Mouse (Mus musculus) midbrain, postnatal 0 days (tissue): ENCODE measurements around the gene Dhtkd1. TPM values are rescaled to one million over a fixed set of nuclear protein-coding genes. Genes with fewer than 3 reads are reported as not detected.
"Not testable (repeated sequence)": the region's sequence is repeated elsewhere in the genome, so short reads cannot be mapped to it uniquely, and the experiment has no call there.

Source experiments
- ATAC-seq: fragments of 200-750 bp; cut with Nextera tagmentation; 2 replicates; pipeline ENCODE4 v1.8.0; 2017; ENCODE audit warnings: moderate number of reproducible peaks, mild to moderate bottlenecking, moderate TSS enrichment, moderate library complexity; ENCODE audit not compliant: low FRiP score
- DNase-seq: peaks from one replicate; pipeline ENCODE4 v3.0.0-alpha.2; 2015; ENCODE audit warnings: low spot score
- H3K27ac ChIP-seq: fragments of 300-500 bp; sonication (generic); 2 replicates; pipeline ENCODE4 v1.5.1; 2014; ENCODE audit warnings: low read depth, mild to moderate bottlenecking, low read length, mixed read lengths
- H3K27me3 ChIP-seq: fragments of 300-500 bp; sonication (generic); 2 replicates; pipeline ENCODE4 v1.6.1; 2014; ENCODE audit warnings: low read length, control low read depth, mixed read lengths; ENCODE audit not compliant: insufficient read depth
- H3K36me3 ChIP-seq: fragments of 300-500 bp; sonication (generic); 2 replicates; pipeline ENCODE4 v1.6.1; 2014; ENCODE audit warnings: low read length, control low read depth, mixed read lengths; ENCODE audit not compliant: insufficient read depth
- H3K4me1 ChIP-seq: fragments of 300-500 bp; sonication (generic); 2 replicates; pipeline ENCODE4 v1.6.1; 2014; ENCODE audit warnings: mild to moderate bottlenecking, control low read depth, antibody characterized with exemption, low read length, mixed read lengths; ENCODE audit not compliant: insufficient read depth
- H3K4me2 ChIP-seq: fragments of 300-500 bp; sonication (generic); 2 replicates; pipeline ENCODE4 v1.6.1; 2014; ENCODE audit warnings: low read depth, mild to moderate bottlenecking, low read length, mixed read lengths; ENCODE audit not compliant: poor library complexity, severe bottlenecking
- H3K4me3 ChIP-seq: fragments of 300-500 bp; sonication (generic); 2 replicates; pipeline ENCODE4 v1.5.1; 2014; ENCODE audit warnings: low read depth, mild to moderate bottlenecking, low read length, moderate library complexity
- H3K9ac ChIP-seq: fragments of 300-500 bp; sonication (generic); replicated peaks from 2 replicates; pipeline ENCODE4 v1.6.1; 2014; ENCODE audit warnings: mild to moderate bottlenecking, low read length, moderate library complexity, mixed read lengths; ENCODE audit not compliant: poor library complexity, severe bottlenecking
- H3K9me3 ChIP-seq: fragments of 300-500 bp; sonication (generic); 2 replicates; pipeline ENCODE4 v1.6.1; 2016; ENCODE audit warnings: low read length, control low read depth
- CTCF ChIP-seq: IDR thresholded peaks from 2 replicates; pipeline ENCODE4 v1.5.1; 2016; ENCODE audit warnings: antibody characterized with exemption, mild to moderate bottlenecking
- WGBS: fragments of 180-500 bp; shearing (Covaris S2); extraction: QIAGEN DNeasy Blood & Tissue Kit; methylation state at CpG from one replicate; pipeline ENCODE4 v1.1.7; 2014; 5-methylcytosine and 5-hydroxymethylcytosine counted together
- polyA plus RNA-seq: library from polyadenylated mRNA; unstranded; fragments of >200 nt; fragmentation: Nextera tagmentation; extraction: Ambion mirVana; gene quantifications from 2 replicates; pipeline ENCODE4 v1.2.1, GENCODE M21; 2015
- total RNA-seq: library from RNA; depleted of rRNA; stranded (reverse); fragments of >200 nt; gene quantifications from 2 replicates; pipeline ENCODE4 v1.2.3, GENCODE M21; 2014

Gene Dhtkd1
- total and polyA plus RNA-seq, 2 experiments from 2014 or later, result 4.6 to 13.3 TPM

DNA sequence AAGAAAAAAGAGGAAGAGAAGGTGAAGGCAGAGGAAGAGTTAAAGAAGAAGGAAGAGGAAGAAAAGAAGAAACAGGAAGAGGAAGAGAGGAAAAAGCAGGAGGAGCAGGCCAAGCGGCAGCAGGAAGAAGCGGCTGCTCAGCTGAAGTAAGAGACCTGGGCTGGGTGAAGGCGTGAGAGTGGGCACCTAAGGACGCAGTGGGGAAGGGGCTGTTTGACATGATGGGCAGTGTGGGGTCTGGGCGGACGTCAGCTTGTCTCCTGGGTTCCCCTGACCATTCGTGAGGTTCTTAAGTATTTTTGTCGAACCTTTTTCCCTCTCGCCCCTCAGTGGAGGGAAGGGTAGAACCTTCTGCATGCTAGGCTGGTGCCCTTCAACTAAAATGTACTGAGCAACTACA, 15.1 kb upstream of the Dhtkd1 start:
- WGBS, result 88% methylated on average over 9 of the region's 9 CpGs
- H3K4me3 ChIP-seq, result no peak overlapping the region
- no peak overlapping the region for H3K9ac ChIP-seq
- H3K27me3 ChIP-seq, result no peaks in the 10 kb centered on the region
- no peaks in the 10 kb centered on the region for H3K9me3 ChIP-seq
- no peak for TF ChIP-seq CTCF
- no peak overlapping the region for H3K27ac ChIP-seq
- DNase-seq, result no peak
- H3K4me2 ChIP-seq, result no peak overlapping the region
- H3K4me1 ChIP-seq, result no peaks in the 10 kb centered on the region
- peaks cover 11% of the 10 kb centered on the region for H3K36me3 ChIP-seq
- no peak for ATAC-seq

DNA sequence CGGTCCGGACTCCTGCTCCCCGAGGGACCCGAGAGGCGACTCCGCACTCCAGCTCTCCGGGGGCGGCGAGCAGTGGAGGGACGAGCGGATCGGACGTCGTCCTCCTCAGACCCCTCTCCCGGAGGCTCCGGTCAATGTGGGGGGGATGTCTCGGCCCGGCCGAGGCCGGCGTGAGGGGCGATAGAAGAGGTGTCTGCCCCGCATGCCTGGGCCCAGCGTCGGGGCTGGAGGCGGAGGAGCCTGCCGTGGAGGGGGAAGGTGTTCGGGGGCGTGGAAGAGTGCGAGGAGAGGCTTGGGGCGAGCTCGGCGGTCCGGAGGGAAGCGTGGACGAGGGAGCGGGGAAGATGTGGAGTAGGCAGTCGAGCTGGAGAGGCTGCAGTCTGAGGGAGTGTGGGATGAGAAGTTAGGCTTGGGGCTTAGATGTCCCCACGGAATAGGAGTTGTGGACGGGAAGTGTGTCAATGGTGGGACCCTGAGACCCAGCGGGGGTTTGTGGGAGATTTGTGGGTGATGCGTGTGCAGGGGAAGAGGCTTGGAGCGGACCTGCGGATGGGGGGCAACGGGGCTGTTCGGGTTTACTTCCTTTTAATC, 9.1 kb upstream of the Dhtkd1 start:
- Histone ChIP-seq H3K4me1 (peaks cover 4% of the 10 kb centered on the region; the same call in 1 of the 2 replicates), H3K4me3 (peak overlapping the region; percentile 98), H3K9ac (peak overlapping the region; percentile 86), H3K36me3 (no peaks in the 10 kb centered on the region), H3K27me3 (no peaks in the 10 kb centered on the region), H3K4me2 (peak overlapping the region; percentile 86), H3K27ac (peak overlapping the region; percentile 87), H3K9me3 (no peaks in the 10 kb centered on the region)
- peak; percentile 33 for DNase-seq
- peak; percentile 45 for ATAC-seq
- no peak for TF ChIP-seq CTCF
- under 1% methylated on average over 46 of the region's 46 CpGs for WGBS

DNA sequence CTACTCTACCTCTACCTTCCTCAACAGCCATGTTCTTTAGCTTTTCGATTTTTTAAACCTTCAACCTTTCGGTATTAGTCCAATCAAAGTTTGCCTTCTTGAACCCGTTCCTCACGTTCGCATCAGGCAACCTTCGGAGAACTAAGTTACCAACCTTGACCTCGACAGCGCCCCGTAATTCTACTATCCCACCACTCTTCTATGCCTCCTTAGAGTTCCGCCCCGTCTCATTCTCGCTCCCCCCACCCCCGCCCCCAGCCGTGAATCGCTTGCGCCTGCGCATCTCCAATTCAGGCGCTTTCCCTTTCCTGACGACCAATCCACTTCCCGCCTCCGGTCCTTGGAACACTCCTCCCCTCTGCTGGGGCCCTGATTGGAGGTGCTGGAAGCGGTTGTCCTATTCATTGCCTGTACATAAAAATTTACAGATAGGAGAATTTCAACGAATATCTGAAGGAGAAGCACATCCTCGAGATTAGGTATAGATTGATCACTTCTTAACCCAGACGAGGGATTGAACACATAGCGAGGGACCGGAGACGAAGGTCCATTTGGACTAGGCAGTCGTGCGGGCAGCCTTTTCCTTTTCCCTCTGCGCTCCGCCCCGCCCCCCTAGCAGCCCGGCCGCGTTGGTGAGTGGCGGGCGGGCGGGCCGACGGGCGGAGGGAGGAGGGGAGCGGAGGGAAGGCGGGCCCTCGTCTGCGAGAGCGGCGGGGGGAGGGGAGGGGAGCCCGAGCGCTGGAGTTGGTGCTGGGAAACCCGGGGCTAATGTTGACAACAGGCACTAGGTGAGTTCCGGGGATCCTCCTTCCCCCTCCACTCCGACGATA, 8.4 kb upstream of the Dhtkd1 start, which contains the start of gene Upf2:
Gene Upf2, plus strand, starts transcription at position 704 of the 830 bp plus-strand sequence.
- peak; percentile 31; the same call in 1 of the 2 replicates for TF ChIP-seq CTCF
- ATAC-seq (peak; percentile 98), DNase-seq (peak; percentile 98)
- no peaks in the 10 kb centered on the region for H3K36me3 ChIP-seq
- H3K4me3 ChIP-seq, result peak within 1 kb of the TSS; percentile 98
- H3K4me1 ChIP-seq, result peaks cover 4% of the 10 kb centered on the region; the same call in 1 of the 2 replicates
- H3K9ac ChIP-seq, result peak within 1 kb of the TSS; percentile 86
- peak within 1 kb of the TSS; percentile 87 for H3K27ac ChIP-seq
- no peaks in the 10 kb centered on the region for H3K27me3 ChIP-seq
- under 1% methylated on average over 47 of the region's 54 CpGs for WGBS
- H3K4me2 ChIP-seq, result peak within 1 kb of the TSS; percentile 86
- no peaks in the 10 kb centered on the region for H3K9me3 ChIP-seq

- peak overlapping the region; percentile 86 for H3K4me2 ChIP-seq
- no peak for ATAC-seq
- peak overlapping the region; percentile 98 for H3K4me3 ChIP-seq
- no peaks in the 10 kb centered on the region for H3K9me3 ChIP-seq
- 5% methylated on average over 6 of the region's 6 CpGs for WGBS
- H3K27ac ChIP-seq, result no peak overlapping the region
- H3K9ac ChIP-seq, result peak overlapping the region; percentile 56
- H3K4me1 ChIP-seq, result peaks cover 4% of the 10 kb centered on the region; the same call in 1 of the 2 replicates
- peak; percentile 3 for DNase-seq
- no peaks in the 10 kb centered on the region for H3K36me3 ChIP-seq
- no peaks in the 10 kb centered on the region for H3K27me3 ChIP-seq
- TF ChIP-seq CTCF, result no peak
Observed at GRCm38 (mm10) chr2:5950305-5950704, 7.7 kb upstream of the Dhtkd1 start.

GRCm38 (mm10) chr2:5949821-5950220, 7.2 kb upstream of the Dhtkd1 start:
- 98% methylated on average over 9 of the region's 9 CpGs for WGBS
- not testable (repeated sequence) for H3K27me3 ChIP-seq, H3K36me3 ChIP-seq, H3K4me3 ChIP-seq, H3K27ac ChIP-seq, H3K4me1 ChIP-seq, DNase-seq, H3K9me3 ChIP-seq, ATAC-seq, H3K9ac ChIP-seq
- H3K4me2 ChIP-seq, result peak overlapping the region; percentile 86

- 86% methylated on average over 2 of the region's 2 CpGs for WGBS
- ATAC-seq, result no peak
Observed at GRCm38 (mm10) chr2:5948964-5949363, 6.4 kb upstream of the Dhtkd1 start.

More at GRCm38 (mm10) chr2:5948964-5949363, 6.4 kb upstream of the Dhtkd1 start:
- no peaks in the 10 kb centered on the region for H3K9me3 ChIP-seq
- no peak for TF ChIP-seq CTCF
- no peak overlapping the region for H3K4me3 ChIP-seq
- H3K27ac ChIP-seq, result no peak overlapping the region
- DNase-seq, result no peak
- H3K36me3 ChIP-seq, result no peaks in the 10 kb centered on the region
- H3K4me2 ChIP-seq, result no peak overlapping the region
- H3K27me3 ChIP-seq, result no peaks in the 10 kb centered on the region
- H3K4me1 ChIP-seq, result peaks cover 4% of the 10 kb centered on the region; the same call in 1 of the 2 replicates
- H3K9ac ChIP-seq, result no peak overlapping the region
